Mouse (Mus musculus) forebrain, embryonic 10.5 days (tissue): Measurements from ENCODE around the gene Gm4177. TPM values are rescaled to one million over a fixed set of nuclear protein-coding genes. Genes with fewer than 3 reads are reported as not detected.
"Not testable (repeated sequence)": the region's sequence is repeated elsewhere in the genome, so short reads cannot be mapped to it uniquely, and the experiment has no call there.

Experiments used
- DNase-seq: peaks from one replicate; pipeline ENCODE4 v3.0.0-alpha.2; 2017; ENCODE audit warnings: low spot score; ENCODE audit errors: extremely low spot score
- H3K27ac ChIP-seq: fragments of 300-500 bp; sonication (generic); 2 replicates; pipeline ENCODE4 v1.5.1; 2016; ENCODE audit warnings: mild to moderate bottlenecking
- H3K27me3 ChIP-seq: fragments of 300-500 bp; sonication (generic); 2 replicates; pipeline ENCODE4 v1.6.1; 2016; ENCODE audit warnings: mild to moderate bottlenecking; ENCODE audit not compliant: poor library complexity, severe bottlenecking
- H3K36me3 ChIP-seq: fragments of 300-500 bp; sonication (generic); replicated peaks from 2 replicates; pipeline ENCODE4 v1.6.1; 2016; ENCODE audit warnings: mild to moderate bottlenecking, moderate library complexity
- H3K4me1 ChIP-seq: fragments of 300-500 bp; sonication (generic); 2 replicates; pipeline ENCODE4 v1.6.1; 2016
- H3K4me3 ChIP-seq: fragments of 300-500 bp; sonication (generic); 2 replicates; pipeline ENCODE4 v1.5.1; 2016; ENCODE audit warnings: mild to moderate bottlenecking, moderate library complexity
- H3K9me3 ChIP-seq: fragments of 300-500 bp; sonication (generic); 2 replicates; pipeline ENCODE4 v1.6.1; 2016; ENCODE audit warnings: mild to moderate bottlenecking, moderate library complexity
- WGBS: fragments of 180-500 bp; shearing (Covaris S2); methylation state at CpG from one replicate; pipeline ENCODE4 v1.1.7; 2016; 5-methylcytosine and 5-hydroxymethylcytosine counted together
- polyA plus RNA-seq: library from polyadenylated mRNA; unstranded; fragments of >200 nt; fragmentation: Nextera tagmentation; extraction: Ambion mirVana; gene quantifications from 2 replicates; pipeline ENCODE4 v1.2.1, GENCODE M21; 2016

The Gm4177 gene
- not detected in 2 replicates for polyA plus RNA-seq

DNA sequence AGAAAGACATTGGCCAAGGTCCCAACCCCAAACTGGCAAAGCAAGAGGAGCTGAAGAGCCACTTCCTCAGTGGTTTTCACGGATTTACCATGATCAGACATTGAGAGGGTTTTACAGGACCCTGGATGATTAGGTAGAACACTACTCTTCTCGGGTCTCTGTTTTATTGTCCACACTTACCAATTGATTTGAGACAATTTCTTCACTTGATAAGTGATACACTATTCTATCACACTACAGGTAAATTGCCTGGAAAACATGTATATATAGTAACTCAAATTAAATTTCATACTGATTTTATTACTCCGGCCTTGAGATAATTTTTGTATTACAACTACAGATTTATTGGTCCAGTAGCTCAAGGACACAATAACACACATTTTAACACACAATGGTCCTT lies at the start of gene Gm4177:
Gm4177 (minus strand) TSS at position 101 of the 400 bp plus-strand sequence.
- not testable (repeated sequence) for H3K36me3 ChIP-seq, DNase-seq, H3K27me3 ChIP-seq, H3K4me3 ChIP-seq, H3K27ac ChIP-seq, H3K4me1 ChIP-seq, H3K9me3 ChIP-seq
- no CpG with 5 or more reads among the region's 3 CpGs for WGBS

DNA sequence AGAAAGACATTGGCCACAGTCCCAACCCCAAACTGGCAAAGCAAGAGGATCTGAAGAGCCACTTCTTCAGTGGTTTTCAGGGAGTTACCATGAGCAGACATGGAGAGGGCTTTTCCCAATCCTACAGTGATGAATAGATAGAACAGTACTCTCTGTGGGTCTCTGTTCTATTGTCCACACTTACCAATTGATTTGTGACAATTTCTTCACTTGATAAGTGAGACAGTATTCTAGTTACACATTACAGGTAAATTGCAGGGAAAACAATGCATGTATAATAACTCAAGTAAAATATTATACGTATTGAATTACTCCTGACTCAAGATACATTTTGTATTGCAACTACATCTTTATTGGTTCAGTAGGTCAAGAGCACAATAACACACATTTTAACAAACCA lies 47.6 kb upstream of the Gm4177 start, which contains the start of gene Gm5725:
Gm5725 (minus strand) TSS at position 101 of the 400 bp plus-strand sequence.
- no CpG with 5 or more reads among the region's 1 CpGs for WGBS
- H3K27me3 ChIP-seq, H3K9me3 ChIP-seq, H3K36me3 ChIP-seq, H3K27ac ChIP-seq, DNase-seq, H3K4me3 ChIP-seq, H3K4me1 ChIP-seq: not testable (repeated sequence)

DNA sequence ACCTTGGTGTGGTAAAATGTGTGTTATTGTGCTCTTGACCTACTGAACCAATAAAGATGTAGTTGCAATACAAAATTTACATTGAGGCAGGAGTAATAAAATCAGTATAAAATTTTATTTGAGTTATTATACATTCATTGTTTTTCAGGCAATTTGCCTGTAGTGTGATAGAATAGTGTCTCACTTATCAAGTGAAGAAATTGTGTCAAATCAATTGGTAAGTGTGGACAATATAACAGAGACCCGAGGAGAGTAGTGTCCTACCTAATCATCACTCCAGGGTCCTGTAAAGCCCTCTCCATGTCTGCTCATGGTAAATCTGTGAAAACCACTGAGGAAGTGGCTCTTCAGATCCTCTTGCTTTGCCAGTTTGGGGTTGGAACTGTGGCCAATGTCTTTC lies 35.5 kb upstream of the Gm4177 start, which contains the start of gene Vmn1r135:
Vmn1r135 (plus strand) TSS at position 301 of the 400 bp plus-strand sequence.
- no CpG with 5 or more reads among the region's 1 CpGs for WGBS
- not testable (repeated sequence) for H3K27me3 ChIP-seq, H3K36me3 ChIP-seq, H3K4me1 ChIP-seq, H3K4me3 ChIP-seq, DNase-seq, H3K9me3 ChIP-seq, H3K27ac ChIP-seq

DNA sequence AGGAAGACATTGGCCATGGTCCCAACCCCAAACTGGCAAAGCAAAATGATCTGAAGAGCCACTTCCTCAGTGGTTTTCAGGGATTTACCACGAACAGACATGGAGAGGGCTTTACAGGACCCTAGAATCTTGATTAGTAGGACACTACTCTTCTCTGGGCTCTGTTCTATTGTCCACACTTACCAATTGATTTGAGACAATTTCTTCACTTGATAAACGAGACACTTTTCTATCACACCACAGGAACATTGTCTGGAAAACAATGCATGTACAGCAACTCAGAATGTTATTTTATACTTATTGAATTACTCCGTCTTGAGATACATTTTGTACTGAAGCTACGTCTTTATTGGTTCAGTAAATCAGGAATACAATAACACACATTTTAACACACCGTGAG lies 35.2 kb downstream of the Gm4177 start, which contains the start of gene Gm4175:
Gm4175 (minus strand) TSS at position 101 of the 400 bp plus-strand sequence.
- H3K4me1 ChIP-seq, H3K27ac ChIP-seq, H3K36me3 ChIP-seq, H3K4me3 ChIP-seq, H3K9me3 ChIP-seq, DNase-seq, H3K27me3 ChIP-seq: not testable (repeated sequence)
- WGBS: no CpG with 5 or more reads among the region's 5 CpGs

Other genes starting within 250 kb of the Gm4177 start
- not detected in 2 replicates for gene Vmn1r132, start 182.6 kb downstream of the Gm4177 start, polyA plus RNA-seq
- not detected in 2 replicates for gene Gm4175, start 35.3 kb downstream of the Gm4177 start, polyA plus RNA-seq
- gene Vmn1r135, start 35.6 kb upstream of the Gm4177 start, polyA plus RNA-seq: not detected in 2 replicates
- not detected in 2 replicates for gene Gm5725, start 47.5 kb upstream of the Gm4177 start, polyA plus RNA-seq
- gene Gm5891, start 124.6 kb upstream of the Gm4177 start, polyA plus RNA-seq: not detected in 2 replicates
- not detected in 2 replicates for gene Vmn1r137, start 197.9 kb upstream of the Gm4177 start, polyA plus RNA-seq
- gene Vmn1r138, start 232.2 kb upstream of the Gm4177 start, polyA plus RNA-seq: not detected in 2 replicates